Mouse (Mus musculus) limb, embryonic 14.5 days (tissue): Measurements from ENCODE around the gene Rpl27. TPM values are rescaled to one million over a fixed set of nuclear protein-coding genes. Genes with fewer than 3 reads are reported as not detected.
A peak's percentile ranks its signal among the peaks of the same experiment; 100 is the strongest.
"Not testable (repeated sequence)": the region's sequence is repeated elsewhere in the genome, so short reads cannot be mapped to it uniquely, and the experiment has no call there.

Experiments used
- ATAC-seq: fragments of 200-750 bp; cut with Nextera tagmentation; 2 replicates; pipeline ENCODE4 v1.8.0; 2017; ENCODE audit warnings: low read depth, moderate number of reproducible peaks, moderate TSS enrichment; ENCODE audit not compliant: low FRiP score
- DNase-seq: peaks from one replicate; pipeline ENCODE4 v3.0.0-alpha.2; 2015; ENCODE audit warnings: low spot score
- H3K27ac ChIP-seq: fragments of 300-500 bp; sonication (generic); replicated peaks from 2 replicates; pipeline ENCODE4 v1.5.1; 2014; ENCODE audit warnings: low read depth, mild to moderate bottlenecking, low read length, moderate library complexity, mixed read lengths
- H3K27me3 ChIP-seq: fragments of 300-500 bp; sonication (generic); 2 replicates; pipeline ENCODE4 v1.6.1; 2014; ENCODE audit warnings: low read length, mixed read lengths; ENCODE audit not compliant: control insufficient read depth, insufficient read depth
- H3K36me3 ChIP-seq: fragments of 300-500 bp; sonication (generic); 2 replicates; pipeline ENCODE4 v1.6.1; 2014; ENCODE audit warnings: mild to moderate bottlenecking, low read length, moderate library complexity, mixed read lengths; ENCODE audit not compliant: control insufficient read depth, insufficient read depth
- H3K4me1 ChIP-seq: fragments of 300-500 bp; sonication (generic); 2 replicates; pipeline ENCODE4 v1.6.1; 2014; ENCODE audit warnings: antibody characterized with exemption, low read length, mixed read lengths; ENCODE audit not compliant: control insufficient read depth, insufficient read depth
- H3K4me2 ChIP-seq: fragments of 300-500 bp; sonication (generic); replicated peaks from 2 replicates; pipeline ENCODE4 v1.6.1; 2014; ENCODE audit warnings: low read depth, mild to moderate bottlenecking, low read length, moderate library complexity; ENCODE audit not compliant: severe bottlenecking
- H3K4me3 ChIP-seq: fragments of 300-500 bp; sonication (generic); replicated peaks from 2 replicates; pipeline ENCODE4 v1.5.1; 2014; ENCODE audit warnings: low read length
- H3K9ac ChIP-seq: fragments of 300-500 bp; sonication (generic); 2 replicates; pipeline ENCODE4 v1.6.1; 2014; ENCODE audit warnings: mild to moderate bottlenecking, low read depth, low read length, moderate library complexity; ENCODE audit not compliant: severe bottlenecking
- H3K9me3 ChIP-seq: fragments of 300-500 bp; sonication (generic); 2 replicates; pipeline ENCODE4 v1.6.1; 2016; ENCODE audit warnings: low read length; ENCODE audit not compliant: control insufficient read depth
- POLR2A ChIP-seq: fragments of 200-500 bp; IDR thresholded peaks from 2 replicates; pipeline ENCODE4 v1.8.0; 2012; ENCODE audit warnings: inconsistent platforms, mild to moderate bottlenecking, moderate library complexity, borderline replicate concordance; ENCODE audit not compliant: insufficient read depth, insufficient read length; ENCODE audit errors: extremely low read depth
- WGBS: fragments of 180-500 bp; shearing (Covaris S2); extraction: QIAGEN DNeasy Blood & Tissue Kit; methylation state at CpG from one replicate; pipeline ENCODE4 v1.1.7; 2014; 5-methylcytosine and 5-hydroxymethylcytosine counted together
- polyA plus RNA-seq, 2 experiments: library from polyadenylated mRNA; depleted of rRNA in 1 of 2; stranded (reverse) in 1 of 2; unstranded in 1 of 2; fragments of >200 nt; fragmentation: Nextera tagmentation in 1 of 2; extraction: Ambion mirVana in 1 of 2; gene quantifications; 2 replicates each; pipeline versions ENCODE4 v1.2.1 to v1.2.3; 2012 to 2014

The Rpl27 gene
- polyA plus RNA-seq, 2 experiments = 422 to 1,303 TPM

- H3K4me3 ChIP-seq = peak overlapping the region; percentile 97
- peak overlapping the region; percentile 82 for H3K4me2 ChIP-seq
- DNase-seq (no peak), ATAC-seq (no peak)
- H3K4me1 ChIP-seq = peaks cover 19% of the 10 kb centered on the region
- 61% methylated on average over 8 of the region's 8 CpGs for WGBS
- H3K27me3 ChIP-seq = no peaks in the 10 kb centered on the region
- no peak overlapping the region for H3K27ac ChIP-seq
- H3K9ac ChIP-seq = 0 out of 2 replicates have a peak overlapping the region, but pooled peaks have one; percentile 73
- no peaks in the 10 kb centered on the region for H3K9me3 ChIP-seq
- no peak for TF ChIP-seq POLR2A
- H3K36me3 ChIP-seq = peaks cover 19% of the 10 kb centered on the region
These were observed 15.9 kb upstream of the Rpl27 start for GRCm38 (mm10) chr11:101426165-101426564.

GRCm38 (mm10) chr11:101431327-101431726, 10.8 kb upstream of the Rpl27 start:
- peaks cover 66% of the 10 kb centered on the region for H3K36me3 ChIP-seq
- whole genome bisulfite sequencing = 89% methylated on average over 9 of the region's 9 CpGs

GRCm38 (mm10) chr11:101433396-101433795, 8.7 kb upstream of the Rpl27 start:
- Histone ChIP-seq H3K36me3 (peaks cover 66% of the 10 kb centered on the region), H3K4me2 (no peak overlapping the region), H3K4me1 (no peaks in the 10 kb centered on the region), H3K9me3 (no peaks in the 10 kb centered on the region), H3K27me3 (no peaks in the 10 kb centered on the region), H3K9ac (no peak overlapping the region), H3K4me3 (no peak overlapping the region), H3K27ac (no peak overlapping the region)
- WGBS = 88% methylated on average over 13 of the region's 13 CpGs
- ATAC-seq (no peak), DNase-seq (no peak)
- no peak for TF ChIP-seq POLR2A

More at GRCm38 (mm10) chr11:101431327-101431726, 10.8 kb upstream of the Rpl27 start:
- Histone ChIP-seq H3K4me2 (no peak overlapping the region), H3K9ac (no peak overlapping the region), H3K4me3 (no peak overlapping the region), H3K27ac (no peak overlapping the region), H3K27me3 (no peaks in the 10 kb centered on the region), H3K4me1 (peaks cover 3% of the 10 kb centered on the region), H3K9me3 (no peaks in the 10 kb centered on the region)
- ATAC-seq (no peak), DNase-seq (no peak)
- no peak for TF ChIP-seq POLR2A

GRCm38 (mm10) chr11:101435831-101436230, 6.3 kb upstream of the Rpl27 start:
- Histone ChIP-seq H3K4me3 (no peak overlapping the region), H3K27me3 (no peaks in the 10 kb centered on the region), H3K4me2 (no peak overlapping the region), H3K4me1 (no peaks in the 10 kb centered on the region), H3K9me3 (no peaks in the 10 kb centered on the region), H3K27ac (no peak overlapping the region), H3K36me3 (peaks cover 51% of the 10 kb centered on the region), H3K9ac (no peak overlapping the region)
- no peak for ATAC-seq
- WGBS = 82% methylated on average over 4 of the region's 4 CpGs
- no peak for TF ChIP-seq POLR2A
- no peak for DNase-seq

GRCm38 (mm10) chr11:101436916-101437315, 5.2 kb upstream of the Rpl27 start:
- Histone ChIP-seq H3K4me1 (no peaks in the 10 kb centered on the region), H3K4me3 (no peak overlapping the region), H3K36me3 (peaks cover 41% of the 10 kb centered on the region), H3K27me3 (no peaks in the 10 kb centered on the region), H3K4me2 (no peak overlapping the region), H3K9ac (no peak overlapping the region), H3K27ac (no peak overlapping the region), H3K9me3 (no peaks in the 10 kb centered on the region)
- DNase-seq = no peak
- no peak for TF ChIP-seq POLR2A
- ATAC-seq = no peak
- 87% methylated on average over 4 of the region's 4 CpGs for WGBS

GRCm38 (mm10) chr11:101438006-101438405, 4.1 kb upstream of the Rpl27 start:
- not testable (repeated sequence) for DNase-seq, H3K27me3 ChIP-seq, H3K4me1 ChIP-seq, H3K4me3 ChIP-seq, H3K27ac ChIP-seq, H3K4me2 ChIP-seq, H3K9me3 ChIP-seq, ATAC-seq, H3K9ac ChIP-seq
- H3K36me3 ChIP-seq = peaks cover 30% of the 10 kb centered on the region
- WGBS = 54% methylated on average over 3 of the region's 3 CpGs

- H3K27me3 ChIP-seq, H3K27ac ChIP-seq, H3K4me1 ChIP-seq, ATAC-seq, H3K9ac ChIP-seq, DNase-seq, H3K9me3 ChIP-seq: not testable (repeated sequence)
- H3K4me2 ChIP-seq = peak overlapping the region; percentile 47
- peak overlapping the region; percentile 81 for H3K4me3 ChIP-seq
- H3K36me3 ChIP-seq = peaks cover 29% of the 10 kb centered on the region
- WGBS = 37% methylated on average over 14 of the region's 15 CpGs
These were observed 510 bp upstream of the Rpl27 start for GRCm38 (mm10) chr11:101441450-101442126.
